Comparison of ENCODE assay signal across 10 mouse cellular contexts in genomic region chr11:73326485-73326886, GRCm38 (mm10). TPM values are rescaled to one million over a fixed set of nuclear protein-coding genes. Genes with fewer than 3 reads are reported as not detected.
DNase-seq lines count a peak whose midpoint lies in the region; ATAC-seq and TF ChIP-seq lines count a peak whose summit lies in the region.
"Had no signal": no experiment of that assay in that cellular context is flagged by ENCODE, and none has a peak within 500 bp of the region (broad histone marks: within the 10 kb centered on the region; RNA-seq: fewer than 3 reads in every experiment).

No protein-coding gene starts in this region.

- peak overlapping the region; percentile 42 for H3K4me2 ChIP-seq in kidney, postnatal 0 days (ENCODE audit: low read length)
- no peak overlapping the region for H3K4me2 ChIP-seq in forebrain, embryonic 12.5 days

- no peak for TF ChIP-seq CTCF in kidney, postnatal 0 days (IDR thresholded peaks at IDR 0.05; ENCODE audit: low read depth)

- no peaks in the 10 kb centered on the region for H3K27me3 ChIP-seq in kidney, postnatal 0 days (ENCODE audit: insufficient read depth, low read length)
- no peaks in the 10 kb centered on the region for H3K27me3 ChIP-seq in forebrain, embryonic 12.5 days

- no peak overlapping the region; the same call in 1 of the 2 replicates for H3K4me3 ChIP-seq in kidney, postnatal 0 days (replicated peaks; ENCODE audit: low read depth, low read length)
- no peak overlapping the region for H3K4me3 ChIP-seq in forebrain, embryonic 12.5 days (replicated peaks)

- peak; percentile 4 for DNase-seq in gastrocnemius, adult 18-20 months (ENCODE audit: low spot score)
- DNase-seq in gastrocnemius, postnatal 14 days, result no peak
- DNase-seq in adrenal gland, adult 8-10 months, result peak; percentile 13
- DNase-seq in kidney, postnatal 0 days (ENCODE audit: low spot score), result peak; percentile 73
- peak; percentile 14 for DNase-seq in lung, postnatal 25 days (ENCODE audit: low spot score)
- no peak for DNase-seq in frontal cortex, postnatal 14 days (ENCODE audit: low spot score in 2 of 2)
- no peak for DNase-seq in frontal cortex, postnatal 36 days (ENCODE audit: low spot score in 2 of 2)
- DNase-seq: right cerebral cortex, postnatal 4 days had no signal

- no peaks in the 10 kb centered on the region for H3K9me3 ChIP-seq in kidney, postnatal 0 days (replicated peaks; ENCODE audit: low read length)
- H3K9me3 ChIP-seq in forebrain, embryonic 12.5 days, result peaks cover 4% of the 10 kb centered on the region; the same call in 1 of the 2 replicates

- intact Hi-C loops in gastrocnemius, postnatal 14 days (cut with DNase I; ENCODE audit: low total_unique reads), result no loop called here

- H3K36me3 ChIP-seq in kidney, postnatal 0 days (ENCODE audit: insufficient read depth, low read length), result no peaks in the 10 kb centered on the region
- H3K36me3 ChIP-seq in forebrain, embryonic 12.5 days (replicated peaks), result no peaks in the 10 kb centered on the region

- H3K4me1 ChIP-seq in kidney, postnatal 0 days (replicated peaks; ENCODE audit: insufficient read depth, low read length), result no peaks in the 10 kb centered on the region
- H3K4me1 ChIP-seq in forebrain, embryonic 12.5 days, result no peaks in the 10 kb centered on the region

- H3K27ac ChIP-seq in kidney, postnatal 0 days, result peak overlapping the region; percentile 64; the same call in 1 of the 2 replicates
- H3K27ac ChIP-seq in forebrain, embryonic 12.5 days, result no peak overlapping the region

- ATAC-seq in kidney, postnatal 0 days (replicated peaks; ENCODE audit: low FRiP score, low read depth), result peak; percentile 90
- ATAC-seq in forebrain, embryonic 12.5 days (ENCODE audit: low FRiP score), result no peak

- WGBS in kidney, postnatal 0 days, result 11% methylated on average over 12 of the region's 12 CpGs
- WGBS in forebrain, embryonic 12.5 days, result 72% methylated on average over 12 of the region's 12 CpGs

- no peak overlapping the region for H3K9ac ChIP-seq in kidney, postnatal 0 days (ENCODE audit: low read depth, low read length)
- H3K9ac ChIP-seq in forebrain, embryonic 12.5 days, result no peak overlapping the region

RNA-seq across cellular contexts. Expression of gene Aspa, which starts 2.9 kb away (rescaled TPM):
- total RNA-seq in gastrocnemius, adult 18-20 months (2021), result 1 to 10 TPM; 3.9 to 5.4 TPM
- 1 to 10 TPM; 1.2 to 1.8 TPM for total RNA-seq in gastrocnemius, postnatal 14 days (2021)
- 10 to 100 TPM in 1 of 4 experiments, 1 to 10 TPM in 3; 5.7 to 12.9 (median 7.3) TPM for total RNA-seq in adrenal gland, adult 8-10 months (2022)
- 62.8 and 68.6 TPM in 2 replicates for polyA plus RNA-seq in kidney, postnatal 0 days (2015; fragmentation: Nextera tagmentation; extraction: Ambion mirVana)
- polyA plus RNA-seq in forebrain, embryonic 12.5 days (2016; fragmentation: Nextera tagmentation; extraction: Ambion mirVana), result 0.33 TPM in 1 of 2 replicates, not detected in the other

RNA-seq across cellular contexts. Expression of gene Gm49340, which starts 3.1 kb away (rescaled TPM):
- not detected for total RNA-seq in gastrocnemius, adult 18-20 months (2021)
- not detected for total RNA-seq in gastrocnemius, postnatal 14 days (2021)
- not detected for total RNA-seq in adrenal gland, adult 8-10 months (2022)
- not detected in 2 replicates for polyA plus RNA-seq in kidney, postnatal 0 days (2015; fragmentation: Nextera tagmentation; extraction: Ambion mirVana)
- not detected in 2 replicates for polyA plus RNA-seq in forebrain, embryonic 12.5 days (2016; fragmentation: Nextera tagmentation; extraction: Ambion mirVana)
- total RNA-seq: layer of hippocampus, adult 18-20 months had no signal

RNA-seq across cellular contexts. Expression of gene Spata22, which starts 3.1 kb away (rescaled TPM):
- not detected for total RNA-seq in gastrocnemius, adult 18-20 months (2021)
- not detected for total RNA-seq in gastrocnemius, postnatal 14 days (2021)
- total RNA-seq in adrenal gland, adult 8-10 months (2022), result under 1 TPM in 3 of 4 experiments, not detected in 1; 0.38 to 0.67 (median 0.52) TPM
- polyA plus RNA-seq in kidney, postnatal 0 days (2015; fragmentation: Nextera tagmentation; extraction: Ambion mirVana), result 0.26 and 0.28 TPM in 2 replicates
- not detected in 2 replicates for polyA plus RNA-seq in forebrain, embryonic 12.5 days (2016; fragmentation: Nextera tagmentation; extraction: Ambion mirVana)
- total RNA-seq: layer of hippocampus, adult 18-20 months had no signal

RNA-seq across cellular contexts. Expression of gene Olfr20, which starts 24.1 kb away (rescaled TPM):
- not detected for total RNA-seq in gastrocnemius, adult 18-20 months (2021)
- not detected for total RNA-seq in gastrocnemius, postnatal 14 days (2021)
- not detected for total RNA-seq in adrenal gland, adult 8-10 months (2022)
- polyA plus RNA-seq in kidney, postnatal 0 days (2015; fragmentation: Nextera tagmentation; extraction: Ambion mirVana), result not detected in 2 replicates
- 0.24 TPM in 1 of 2 replicates, not detected in the other for polyA plus RNA-seq in forebrain, embryonic 12.5 days (2016; fragmentation: Nextera tagmentation; extraction: Ambion mirVana)
- total RNA-seq: layer of hippocampus, adult 18-20 months had no signal

RNA-seq across cellular contexts. Expression of gene Olfr376, which starts 44.6 kb away (rescaled TPM):
- not detected for total RNA-seq in gastrocnemius, adult 18-20 months (2021)
- total RNA-seq in gastrocnemius, postnatal 14 days (2021), result not detected
- total RNA-seq in adrenal gland, adult 8-10 months (2022), result not detected
- not detected in 2 replicates for polyA plus RNA-seq in kidney, postnatal 0 days (2015; fragmentation: Nextera tagmentation; extraction: Ambion mirVana)
- not detected in 2 replicates for polyA plus RNA-seq in forebrain, embryonic 12.5 days (2016; fragmentation: Nextera tagmentation; extraction: Ambion mirVana)
- total RNA-seq: layer of hippocampus, adult 18-20 months had no signal

Comparison
In these comparisons a context has a peak if more than half of its experiments do, and no peak if none do; other contexts are left out.
1. DNase-seq: peak in gastrocnemius, adult 18-20 months (single experiment), adrenal gland, adult 8-10 months (single experiment), kidney, postnatal 0 days (single experiment) and lung, postnatal 25 days (single experiment); none in gastrocnemius, postnatal 14 days (single experiment), frontal cortex, postnatal 14 days (0 of 2) and frontal cortex, postnatal 36 days (0 of 2).